In the genomic region with DNA sequence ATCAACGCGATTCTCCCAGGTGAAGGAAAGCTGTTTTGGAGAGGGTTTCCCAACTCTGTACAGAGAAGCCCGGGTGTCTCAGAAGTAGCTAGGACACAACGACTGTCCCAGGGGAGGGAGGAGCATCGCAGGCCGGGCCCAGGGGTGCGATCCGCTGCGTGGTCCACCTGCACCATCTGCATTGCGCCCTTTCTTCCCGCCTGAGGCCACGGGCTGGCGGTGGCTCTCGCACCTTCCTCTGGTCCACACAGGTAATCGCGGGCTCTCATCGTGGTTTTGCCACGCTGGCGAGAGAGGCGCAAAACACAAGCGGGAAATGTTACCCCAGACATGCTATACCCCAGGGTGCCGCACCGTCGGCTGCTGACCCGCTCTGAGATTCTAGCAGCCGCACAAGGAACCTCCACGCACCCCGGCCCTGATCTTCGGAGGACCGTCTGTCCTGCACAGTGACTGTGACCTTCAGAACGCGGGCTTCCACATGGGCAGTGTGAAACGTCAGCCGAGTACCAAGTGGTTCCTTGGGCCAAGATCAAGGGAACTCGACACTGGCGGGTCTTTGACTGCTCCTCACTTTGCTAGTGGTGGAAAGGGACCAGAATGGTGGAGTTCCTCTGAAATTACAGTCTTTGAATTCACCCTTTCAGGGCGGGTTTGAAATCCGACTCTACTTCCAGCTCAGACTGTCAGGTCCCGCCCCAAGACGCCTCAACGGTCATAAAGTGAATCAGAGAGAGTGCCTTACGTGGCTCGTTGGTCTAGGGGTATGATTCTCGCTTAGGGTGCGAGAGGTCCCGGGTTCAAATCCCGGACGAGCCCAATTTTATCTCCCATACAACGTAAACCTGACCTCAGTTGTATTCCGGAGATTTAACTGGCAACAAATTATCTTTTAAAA, we compare ENCODE assay signal across 8 mouse cellular contexts. TPM values are rescaled to one million over a fixed set of nuclear protein-coding genes. Genes with fewer than 3 reads are reported as not detected.
DNase-seq lines count a peak whose midpoint lies in the region; ATAC-seq and TF ChIP-seq lines count a peak whose summit lies in the region.

No protein-coding gene starts in this region.

- peak; percentile 67 for TF ChIP-seq POLR2A in embryonic fibroblast, embryonic 13.5 days (IDR thresholded peaks at IDR 0.05; ENCODE audit: low read depth, low read length)
- TF ChIP-seq POLR2A in myocyte (IDR thresholded peaks at IDR 0.05; ENCODE audit: insufficient read length, low read depth) = peak; percentile 16

- WGBS in heart, embryonic 11.5 days (ENCODE audit: insufficient replicate concordance) = under 1% methylated on average over 50 of the region's 50 CpGs
- WGBS in kidney, embryonic 14.5 days = under 1% methylated on average over 50 of the region's 50 CpGs
- under 1% methylated on average over 50 of the region's 50 CpGs for WGBS in liver, embryonic 13.5 days (ENCODE audit: insufficient replicate concordance)
- under 1% methylated on average over 50 of the region's 50 CpGs for WGBS in stomach, embryonic 15.5 days

- no peak overlapping the region for H3K27ac ChIP-seq in embryonic fibroblast, embryonic 13.5 days (ENCODE audit: insufficient read depth, low read length)
- peak overlapping the region; percentile 58 for H3K27ac ChIP-seq in heart, embryonic 11.5 days (ENCODE audit: low read depth, low read length)
- peak overlapping the region; percentile 20; the same call in 1 of the 2 replicates for H3K27ac ChIP-seq in kidney, embryonic 14.5 days (ENCODE audit: low read depth, low read length)
- H3K27ac ChIP-seq in liver, embryonic 13.5 days = peak overlapping the region; percentile 80
- H3K27ac ChIP-seq in stomach, embryonic 15.5 days = peak overlapping the region; percentile 70

- ATAC-seq in heart, embryonic 11.5 days (replicated peaks; ENCODE audit: insufficient number of reproducible peaks, low FRiP score, low TSS enrichment) = peak; percentile 77
- peak; percentile 82 for ATAC-seq in kidney, embryonic 14.5 days (ENCODE audit: low FRiP score, low TSS enrichment)
- peak; percentile 74 for ATAC-seq in liver, embryonic 13.5 days (ENCODE audit: low read depth)
- peak; percentile 84 for ATAC-seq in stomach, embryonic 15.5 days (ENCODE audit: insufficient read depth, low FRiP score, low read depth)

- peak; percentile 86 for DNase-seq in adrenal gland, postnatal 10 days
- DNase-seq in liver, embryonic 13.5 days = peak; percentile 76

- peak overlapping the region; percentile 57 for H3ac ChIP-seq in C2C12 (ENCODE audit: control insufficient read depth, insufficient read length, low read depth)
- peak overlapping the region; percentile 31 for H3ac ChIP-seq in myocyte (ENCODE audit: control insufficient read depth, insufficient read length)

- no peaks in the 10 kb centered on the region for H3K9me3 ChIP-seq in heart, embryonic 11.5 days (replicated peaks; ENCODE audit: control insufficient read depth, low read length)
- no peaks in the 10 kb centered on the region for H3K9me3 ChIP-seq in kidney, embryonic 14.5 days (ENCODE audit: control insufficient read depth, low read length)
- no peaks in the 10 kb centered on the region for H3K9me3 ChIP-seq in liver, embryonic 13.5 days (replicated peaks)
- no peaks in the 10 kb centered on the region for H3K9me3 ChIP-seq in stomach, embryonic 15.5 days

- no peaks in the 10 kb centered on the region for H3K36me3 ChIP-seq in C2C12 (ENCODE audit: control insufficient read depth, insufficient read depth)
- H3K36me3 ChIP-seq in heart, embryonic 11.5 days (ENCODE audit: control insufficient read depth, insufficient read depth, low read length) = no peaks in the 10 kb centered on the region
- H3K36me3 ChIP-seq in kidney, embryonic 14.5 days (ENCODE audit: control insufficient read depth, insufficient read depth, low read length) = no peaks in the 10 kb centered on the region
- H3K36me3 ChIP-seq in liver, embryonic 13.5 days = no peaks in the 10 kb centered on the region
- no peaks in the 10 kb centered on the region for H3K36me3 ChIP-seq in myocyte (ENCODE audit: control insufficient read depth, insufficient read depth)
- H3K36me3 ChIP-seq in stomach, embryonic 15.5 days = no peaks in the 10 kb centered on the region

- TF ChIP-seq CTCF in C2C12 (IDR thresholded peaks at IDR 0.05; ENCODE audit: control insufficient read depth, insufficient read depth, insufficient read length) = no peak
- no peak for TF ChIP-seq CTCF in embryonic fibroblast, embryonic 13.5 days (IDR thresholded peaks at IDR 0.05; ENCODE audit: borderline replicate concordance, insufficient read depth, low read length)

- H3K4me3 ChIP-seq in C2C12 (ENCODE audit: insufficient read depth, poor library complexity, severe bottlenecking) (peak overlapping the region; percentile 60), myocyte (peak overlapping the region; percentile 66)
- H3K4me3 ChIP-seq in embryonic fibroblast, embryonic 13.5 days (ENCODE audit: insufficient read depth, low read length) = peak overlapping the region; percentile 79
- H3K4me3 ChIP-seq in heart, embryonic 11.5 days (ENCODE audit: low read depth, low read length) = peak overlapping the region; percentile 61
- peak overlapping the region; percentile 60 for H3K4me3 ChIP-seq in kidney, embryonic 14.5 days (ENCODE audit: low read length)
- peak overlapping the region; percentile 76 for H3K4me3 ChIP-seq in liver, embryonic 13.5 days (replicated peaks)
- H3K4me3 ChIP-seq in stomach, embryonic 15.5 days (replicated peaks) = peak overlapping the region; percentile 57

- no peaks in the 10 kb centered on the region for H3K4me1 ChIP-seq in embryonic fibroblast, embryonic 13.5 days (ENCODE audit: control insufficient read depth, insufficient read depth, low read length)
- peaks cover 9% of the 10 kb centered on the region; the same call in 1 of the 2 replicates for H3K4me1 ChIP-seq in heart, embryonic 11.5 days (ENCODE audit: control insufficient read depth, insufficient read depth, low read length)
- no peaks in the 10 kb centered on the region for H3K4me1 ChIP-seq in kidney, embryonic 14.5 days (ENCODE audit: control insufficient read depth, insufficient read depth, low read length)
- peaks cover 59% of the 10 kb centered on the region for H3K4me1 ChIP-seq in liver, embryonic 13.5 days (replicated peaks)
- H3K4me1 ChIP-seq in stomach, embryonic 15.5 days = no peaks in the 10 kb centered on the region

- peak overlapping the region; percentile 79 for H3K4me2 ChIP-seq in heart, embryonic 11.5 days
- peak overlapping the region; percentile 68 for H3K4me2 ChIP-seq in kidney, embryonic 14.5 days (replicated peaks; ENCODE audit: low read depth, low read length)
- peak overlapping the region; percentile 90 for H3K4me2 ChIP-seq in liver, embryonic 13.5 days
- H3K4me2 ChIP-seq in myocyte (ENCODE audit: low read depth) = peak overlapping the region; percentile 67
- peak overlapping the region; percentile 76 for H3K4me2 ChIP-seq in stomach, embryonic 15.5 days

- peak overlapping the region; percentile 64 for H3K9ac ChIP-seq in heart, embryonic 11.5 days (ENCODE audit: low read depth, low read length)
- peak overlapping the region; percentile 42 for H3K9ac ChIP-seq in kidney, embryonic 14.5 days (ENCODE audit: low read depth, low read length)
- peak overlapping the region; percentile 82 for H3K9ac ChIP-seq in liver, embryonic 13.5 days
- H3K9ac ChIP-seq in stomach, embryonic 15.5 days = peak overlapping the region; percentile 32; the same call in 1 of the 2 replicates

- no peaks in the 10 kb centered on the region for H3K79me3 ChIP-seq in C2C12 (ENCODE audit: low read depth)

- H3K27me3 ChIP-seq in C2C12 (ENCODE audit: control insufficient read depth, insufficient read depth, insufficient read length) = no peaks in the 10 kb centered on the region
- no peaks in the 10 kb centered on the region for H3K27me3 ChIP-seq in heart, embryonic 11.5 days (ENCODE audit: control insufficient read depth, insufficient read depth, low read length)
- H3K27me3 ChIP-seq in kidney, embryonic 14.5 days (ENCODE audit: control insufficient read depth, insufficient read depth, low read length) = no peaks in the 10 kb centered on the region
- H3K27me3 ChIP-seq in liver, embryonic 13.5 days = no peaks in the 10 kb centered on the region
- H3K27me3 ChIP-seq in myocyte (ENCODE audit: control insufficient read depth, insufficient read depth, insufficient read length) = no peaks in the 10 kb centered on the region
- no peaks in the 10 kb centered on the region for H3K27me3 ChIP-seq in stomach, embryonic 15.5 days (replicated peaks)

- H3K79me2 ChIP-seq in C2C12 (ENCODE audit: control insufficient read depth, insufficient read depth) (no peaks in the 10 kb centered on the region), myocyte (ENCODE audit: control insufficient read depth, insufficient read depth) (no peaks in the 10 kb centered on the region)

RNA-seq across cellular contexts. Expression of a gene that starts 18.4 kb away (rescaled TPM):
- polyA plus RNA-seq in C2C12 (2012; fragmentation: generic; extraction: Trizol) = 19.5 TPM
- 10 to 100 TPM; 84.3 to 94.5 TPM for total RNA-seq in adrenal gland, postnatal 10 days (2021)
- polyA plus RNA-seq in embryonic fibroblast, embryonic 13.5 days (2011; ENCODE audit: insufficient read length, low read depth, missing spikeins) = 39.5 and 53.4 TPM in 2 replicates
- 44.5 and 48.2 TPM in 2 replicates for polyA plus RNA-seq in heart, embryonic 11.5 days (2014; fragmentation: Nextera tagmentation; extraction: Ambion mirVana)
- polyA plus RNA-seq in kidney, embryonic 14.5 days (2014; fragmentation: Nextera tagmentation; extraction: Ambion mirVana) = 51.4 and 61.6 TPM in 2 replicates
- polyA plus RNA-seq in liver, embryonic 13.5 days (2015; fragmentation: Nextera tagmentation; extraction: Ambion mirVana) = 24.0 and 24.4 TPM in 2 replicates
- 18.2 TPM for polyA plus RNA-seq in myocyte (2012; fragmentation: generic; extraction: Trizol)
- 62.5 and 63.7 TPM in 2 replicates for polyA plus RNA-seq in stomach, embryonic 15.5 days (2015; fragmentation: Nextera tagmentation; extraction: Ambion mirVana)

RNA-seq across cellular contexts. Expression of a gene that starts 37.6 kb away (rescaled TPM):
- polyA plus RNA-seq in C2C12 (2012; fragmentation: generic; extraction: Trizol) = 0.23 TPM
- total RNA-seq in adrenal gland, postnatal 10 days (2021) = 100 to 1,000 TPM; 235 to 238 TPM
- polyA plus RNA-seq in embryonic fibroblast, embryonic 13.5 days (2011; ENCODE audit: insufficient read length, low read depth, missing spikeins) = 0.70 and 1.1 TPM in 2 replicates
- 14.2 and 15.4 TPM in 2 replicates for polyA plus RNA-seq in heart, embryonic 11.5 days (2014; fragmentation: Nextera tagmentation; extraction: Ambion mirVana)
- polyA plus RNA-seq in kidney, embryonic 14.5 days (2014; fragmentation: Nextera tagmentation; extraction: Ambion mirVana) = 1.3 and 1.6 TPM in 2 replicates
- polyA plus RNA-seq in liver, embryonic 13.5 days (2015; fragmentation: Nextera tagmentation; extraction: Ambion mirVana) = 1.1 TPM in 2 replicates
- 0.88 TPM for polyA plus RNA-seq in myocyte (2012; fragmentation: generic; extraction: Trizol)
- 3.8 and 4.0 TPM in 2 replicates for polyA plus RNA-seq in stomach, embryonic 15.5 days (2015; fragmentation: Nextera tagmentation; extraction: Ambion mirVana)

RNA-seq across cellular contexts. Expression of a gene that starts 49.9 kb away (rescaled TPM):
- polyA plus RNA-seq in C2C12 (2012; fragmentation: generic; extraction: Trizol) (473 TPM), myocyte (2012; fragmentation: generic; extraction: Trizol) (584 TPM)
- 1,000 to 10,000 TPM in 1 of 2 experiments, 100 to 1,000 TPM in 1; 989 to 1,053 TPM for total RNA-seq in adrenal gland, postnatal 10 days (2021)
- 205 and 215 TPM in 2 replicates for polyA plus RNA-seq in embryonic fibroblast, embryonic 13.5 days (2011; ENCODE audit: insufficient read length, low read depth, missing spikeins)
- polyA plus RNA-seq in heart, embryonic 11.5 days (2014; fragmentation: Nextera tagmentation; extraction: Ambion mirVana) = 1,265 and 1,267 TPM in 2 replicates
- polyA plus RNA-seq in kidney, embryonic 14.5 days (2014; fragmentation: Nextera tagmentation; extraction: Ambion mirVana) = 711 and 870 TPM in 2 replicates
- 563 and 588 TPM in 2 replicates for polyA plus RNA-seq in liver, embryonic 13.5 days (2015; fragmentation: Nextera tagmentation; extraction: Ambion mirVana)
- 709 and 792 TPM in 2 replicates for polyA plus RNA-seq in stomach, embryonic 15.5 days (2015; fragmentation: Nextera tagmentation; extraction: Ambion mirVana)

RNA-seq across cellular contexts. Expression of a gene that starts 56.0 kb away (rescaled TPM):
- polyA plus RNA-seq in C2C12 (2012; fragmentation: generic; extraction: Trizol) (13.3 TPM), myocyte (2012; fragmentation: generic; extraction: Trizol) (8.4 TPM)
- total RNA-seq in adrenal gland, postnatal 10 days (2021) = 10 to 100 TPM; 40.2 to 51.9 TPM
- polyA plus RNA-seq in embryonic fibroblast, embryonic 13.5 days (2011; ENCODE audit: insufficient read length, low read depth, missing spikeins) = 86.3 and 105 TPM in 2 replicates
- 37.8 and 39.6 TPM in 2 replicates for polyA plus RNA-seq in heart, embryonic 11.5 days (2014; fragmentation: Nextera tagmentation; extraction: Ambion mirVana)
- polyA plus RNA-seq in kidney, embryonic 14.5 days (2014; fragmentation: Nextera tagmentation; extraction: Ambion mirVana) = 40.0 and 57.1 TPM in 2 replicates
- polyA plus RNA-seq in liver, embryonic 13.5 days (2015; fragmentation: Nextera tagmentation; extraction: Ambion mirVana) = 34.5 and 47.1 TPM in 2 replicates
- polyA plus RNA-seq in stomach, embryonic 15.5 days (2015; fragmentation: Nextera tagmentation; extraction: Ambion mirVana) = 43.8 and 49.9 TPM in 2 replicates

Comparison
In these comparisons a context has a peak if more than half of its experiments do, and no peak if none do; other contexts are left out.
1. H3K9ac ChIP-seq: peak in every context shown above with its lines; median percentile 82 in liver, embryonic 13.5 days; 64 in heart, embryonic 11.5 days; 42 in kidney, embryonic 14.5 days; 32 in stomach, embryonic 15.5 days.